Mouse (Mus musculus): ENCODE measurements around the gene Fgfr2. TPM values are rescaled to one million over a fixed set of nuclear protein-coding genes. Genes with fewer than 3 reads are reported as not detected.
A peak's percentile ranks its signal among the peaks of the same experiment; 100 is the strongest.

Fgfr2 gene
- polyA plus RNA-seq, 1 experiment from 2014 or later = 18.5 TPM

DNA sequence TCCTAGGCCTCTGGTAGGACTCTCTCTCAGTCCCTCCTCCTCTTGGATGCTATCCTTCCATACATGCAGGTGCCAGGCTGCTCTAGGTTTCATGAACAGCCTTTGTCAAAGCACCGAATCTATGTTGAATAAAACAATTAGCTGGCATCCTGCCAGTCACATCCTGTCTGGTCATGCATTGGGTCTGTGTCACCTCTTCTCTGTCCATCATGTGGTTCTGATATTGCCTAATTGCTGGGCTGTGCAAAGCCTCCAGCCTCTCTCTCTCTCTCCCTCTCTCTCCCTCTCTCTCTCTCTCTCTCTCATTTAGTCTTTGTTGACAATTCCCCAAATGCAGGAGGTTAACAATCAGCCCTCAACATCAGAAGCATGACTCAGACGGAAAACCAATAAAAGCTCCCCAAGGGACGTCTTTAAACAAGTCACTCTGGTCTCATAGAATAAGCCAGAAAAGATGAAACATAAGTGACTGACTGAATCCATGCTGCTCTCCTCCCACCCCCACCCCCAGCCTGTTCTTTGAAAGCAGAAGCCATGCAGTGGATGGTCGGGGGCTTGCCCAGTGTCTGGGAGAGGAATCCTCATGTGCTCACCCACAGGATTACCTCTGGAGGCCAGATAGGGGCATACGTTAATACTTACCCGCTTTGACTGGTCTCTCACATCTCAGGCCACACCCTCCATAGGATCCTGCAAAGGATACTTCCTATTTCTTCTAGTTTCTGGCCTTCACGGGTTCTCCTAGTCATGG is 953.6 kb downstream of the Fgfr2 start:
- H3K9ac ChIP-seq = no peak overlapping the region
- WGBS (ENCODE audit: insufficient replicate concordance) = 53% methylated on average over 7 of the region's 7 CpGs
- no peak overlapping the region for H3K4me2 ChIP-seq
- no peak for ATAC-seq
- H3K27ac ChIP-seq = no peak overlapping the region
- H3K4me1 ChIP-seq = no peaks in the 10 kb centered on the region
- H3K36me3 ChIP-seq = no peaks in the 10 kb centered on the region
- H3K9me3 ChIP-seq (replicated peaks) = no peaks in the 10 kb centered on the region
- no peaks in the 10 kb centered on the region for H3K27me3 ChIP-seq (replicated peaks)
- no peak overlapping the region for H3K4me3 ChIP-seq

DNA sequence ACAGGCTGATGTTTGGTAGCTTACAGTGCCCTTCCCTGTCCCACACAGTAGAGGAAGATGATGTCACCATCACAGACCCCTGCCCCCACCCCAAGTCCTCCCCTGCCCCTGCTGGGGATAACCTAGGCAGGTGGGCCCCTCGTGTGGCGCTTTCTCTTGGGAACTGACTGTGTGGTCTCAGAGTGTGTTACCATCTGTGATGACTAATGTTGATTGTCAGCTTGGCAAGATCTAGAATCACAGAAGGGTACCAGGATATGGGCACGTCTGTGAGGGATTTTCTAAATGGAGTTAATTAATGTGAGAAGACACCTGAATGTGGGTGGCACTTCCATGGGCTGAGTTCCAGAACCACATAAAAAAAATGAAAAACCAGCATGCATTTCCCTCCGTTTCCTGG is 955.9 kb downstream of the Fgfr2 start:
- no peak overlapping the region for H3K4me3 ChIP-seq
- H3K4me1 ChIP-seq = no peaks in the 10 kb centered on the region
- H3K9ac ChIP-seq = no peak overlapping the region
- WGBS (ENCODE audit: insufficient replicate concordance) = 45% methylated on average over 4 of the region's 4 CpGs
- no peaks in the 10 kb centered on the region for H3K27me3 ChIP-seq (replicated peaks)
- no peak for ATAC-seq
- no peak overlapping the region for H3K4me2 ChIP-seq
- H3K27ac ChIP-seq = no peak overlapping the region
- no peaks in the 10 kb centered on the region for H3K36me3 ChIP-seq
- H3K9me3 ChIP-seq (replicated peaks) = no peaks in the 10 kb centered on the region

DNA sequence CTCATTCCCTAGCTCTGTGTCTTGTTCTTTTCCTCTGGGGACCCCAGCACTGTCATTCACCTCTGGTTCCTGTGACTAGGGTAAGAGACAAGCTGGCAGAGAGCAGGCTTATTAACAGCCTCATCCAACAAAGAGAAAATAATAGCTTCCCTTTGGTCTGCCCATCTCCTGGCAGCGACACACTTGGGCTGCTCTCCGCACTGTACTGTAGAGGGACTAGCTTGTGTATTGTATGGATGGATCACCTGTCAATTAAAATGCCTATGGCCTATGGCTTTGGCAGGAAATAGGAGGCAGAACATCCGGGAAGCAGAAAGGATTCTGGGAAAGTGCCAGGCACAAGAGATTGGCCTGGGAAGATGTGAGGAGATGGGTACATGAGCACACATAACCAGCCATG is 960.9 kb downstream of the Fgfr2 start:
- no peak overlapping the region for H3K4me3 ChIP-seq
- H3K4me1 ChIP-seq = no peaks in the 10 kb centered on the region
- WGBS (ENCODE audit: insufficient replicate concordance) = 65% methylated on average over 3 of the region's 3 CpGs
- H3K9ac ChIP-seq = no peak overlapping the region
- no peaks in the 10 kb centered on the region for H3K9me3 ChIP-seq (replicated peaks)
- ATAC-seq = no peak
- no peak overlapping the region for H3K27ac ChIP-seq
- no peak overlapping the region for H3K4me2 ChIP-seq
- H3K36me3 ChIP-seq = no peaks in the 10 kb centered on the region
- H3K27me3 ChIP-seq (replicated peaks) = no peaks in the 10 kb centered on the region

DNA sequence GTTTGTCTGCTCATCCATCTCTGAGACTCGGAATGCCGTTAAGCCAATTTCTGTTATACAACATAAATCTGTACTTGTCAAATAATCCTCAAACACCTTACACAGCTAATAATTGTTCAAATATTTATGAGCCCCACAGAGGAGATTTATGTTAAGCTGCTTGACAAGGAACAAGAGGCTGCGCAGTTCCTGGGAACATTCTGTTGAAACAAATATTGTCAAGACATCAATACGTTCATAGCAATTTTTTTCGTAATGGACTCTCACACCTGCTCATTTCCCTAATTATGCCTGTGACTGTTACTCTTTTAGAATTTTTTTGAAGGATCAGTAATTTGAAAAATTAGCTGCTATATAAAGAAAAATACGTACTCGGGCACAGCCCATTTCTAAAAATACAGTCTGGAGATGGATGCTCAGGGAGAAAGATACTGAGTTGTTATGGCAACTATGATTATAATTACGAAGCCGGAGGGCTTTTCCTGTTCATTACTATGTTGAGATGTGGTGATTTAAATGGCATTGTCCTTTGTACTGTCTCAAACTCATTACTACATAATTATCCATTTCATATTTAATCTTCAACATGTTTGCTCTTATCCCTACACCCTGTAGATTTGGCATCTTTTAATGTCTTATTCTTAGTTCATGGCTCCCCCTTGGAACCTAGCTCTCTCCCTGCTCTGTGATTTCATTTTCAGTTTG is 964.7 kb downstream of the Fgfr2 start:
- no peak overlapping the region for H3K4me3 ChIP-seq
- 82% methylated on average over 9 of the region's 9 CpGs for WGBS (ENCODE audit: insufficient replicate concordance)
- H3K36me3 ChIP-seq = no peaks in the 10 kb centered on the region
- peaks cover 38% of the 10 kb centered on the region for H3K27me3 ChIP-seq (replicated peaks)
- no peak overlapping the region for H3K9ac ChIP-seq
- no peaks in the 10 kb centered on the region for H3K4me1 ChIP-seq
- H3K9me3 ChIP-seq (replicated peaks) = no peaks in the 10 kb centered on the region
- no peak for ATAC-seq
- no peak overlapping the region for H3K4me2 ChIP-seq
- no peak overlapping the region for H3K27ac ChIP-seq

DNA sequence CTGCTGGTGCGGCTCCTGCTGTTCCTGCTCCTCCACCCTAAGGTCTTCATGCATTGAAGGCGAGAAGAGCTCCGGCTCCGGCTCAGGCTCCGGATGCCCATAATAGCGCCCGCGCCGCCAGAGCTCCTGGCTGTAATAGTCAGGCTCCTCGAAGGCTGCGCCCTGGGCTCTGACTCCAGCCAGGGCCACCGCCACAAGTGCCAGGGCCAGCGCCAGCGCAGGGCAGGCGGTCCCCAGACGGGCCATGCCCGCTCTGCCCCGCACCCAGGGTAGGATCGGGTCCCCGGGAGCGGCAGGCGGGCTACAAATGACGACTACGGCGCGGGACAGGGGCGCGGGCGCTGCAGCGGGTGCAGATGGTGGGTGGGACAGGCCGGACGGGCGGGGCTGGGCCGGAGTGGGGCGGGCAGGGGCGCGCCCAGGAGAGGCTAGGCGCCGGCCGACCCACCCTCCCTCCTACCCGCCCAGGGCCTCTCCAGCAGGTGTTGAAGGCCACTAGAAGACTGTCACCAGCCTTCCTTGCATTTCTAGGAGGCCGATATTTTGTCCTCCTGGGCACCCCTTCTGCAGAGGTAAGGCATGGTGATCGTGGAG is 968.7 kb downstream of the Fgfr2 start, which contains the start of gene Cpxm2:
Cpxm2 (minus strand) TSS at position 372 of the 594 bp plus-strand sequence.
- ATAC-seq = no peak
- 10% methylated on average over 39 of the region's 43 CpGs for WGBS (ENCODE audit: insufficient replicate concordance)
- no peaks in the 10 kb centered on the region for H3K4me1 ChIP-seq
- H3K36me3 ChIP-seq = no peaks in the 10 kb centered on the region
- no peaks in the 10 kb centered on the region for H3K9me3 ChIP-seq (replicated peaks)
- H3K4me2 ChIP-seq = peak within 1 kb of the TSS; percentile 49
- H3K27ac ChIP-seq = no peak within 1 kb of the TSS
- H3K4me3 ChIP-seq = peak within 1 kb of the TSS; percentile 14; the same call in 1 of the 2 replicates
- no peak within 1 kb of the TSS for H3K9ac ChIP-seq
- peaks cover 49% of the 10 kb centered on the region for H3K27me3 ChIP-seq (replicated peaks)

DNA sequence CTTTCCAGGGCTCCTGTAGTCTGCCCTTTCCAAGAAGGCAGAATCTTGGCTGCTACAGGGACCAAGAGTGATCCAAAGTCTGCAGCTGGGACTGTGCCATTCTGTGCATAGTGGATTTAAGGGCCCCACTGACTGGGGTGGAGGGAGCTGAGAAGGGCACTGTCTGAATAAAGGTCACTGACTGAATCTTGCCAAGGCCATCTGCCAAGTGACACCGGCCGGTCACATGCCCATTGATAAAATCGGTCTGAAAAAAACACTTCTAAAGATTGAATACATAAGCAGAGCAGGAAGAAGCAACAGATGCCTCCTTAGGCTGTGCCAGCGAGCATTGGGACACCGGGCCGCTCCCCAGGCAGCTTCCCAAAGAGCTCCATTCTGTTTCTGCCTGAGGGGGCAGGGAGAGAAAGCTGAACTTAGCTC is 969.4 kb downstream of the Fgfr2 start:
- Histone ChIP-seq H3K4me2 (no peak overlapping the region), H3K27me3 (replicated peaks) (peaks cover 49% of the 10 kb centered on the region), H3K9me3 (replicated peaks) (no peaks in the 10 kb centered on the region), H3K36me3 (no peaks in the 10 kb centered on the region), H3K9ac (no peak overlapping the region), H3K4me3 (no peak overlapping the region), H3K27ac (no peak overlapping the region), H3K4me1 (no peaks in the 10 kb centered on the region)
- 47% methylated on average over 6 of the region's 6 CpGs for WGBS (ENCODE audit: insufficient replicate concordance)
- no peak for ATAC-seq

DNA sequence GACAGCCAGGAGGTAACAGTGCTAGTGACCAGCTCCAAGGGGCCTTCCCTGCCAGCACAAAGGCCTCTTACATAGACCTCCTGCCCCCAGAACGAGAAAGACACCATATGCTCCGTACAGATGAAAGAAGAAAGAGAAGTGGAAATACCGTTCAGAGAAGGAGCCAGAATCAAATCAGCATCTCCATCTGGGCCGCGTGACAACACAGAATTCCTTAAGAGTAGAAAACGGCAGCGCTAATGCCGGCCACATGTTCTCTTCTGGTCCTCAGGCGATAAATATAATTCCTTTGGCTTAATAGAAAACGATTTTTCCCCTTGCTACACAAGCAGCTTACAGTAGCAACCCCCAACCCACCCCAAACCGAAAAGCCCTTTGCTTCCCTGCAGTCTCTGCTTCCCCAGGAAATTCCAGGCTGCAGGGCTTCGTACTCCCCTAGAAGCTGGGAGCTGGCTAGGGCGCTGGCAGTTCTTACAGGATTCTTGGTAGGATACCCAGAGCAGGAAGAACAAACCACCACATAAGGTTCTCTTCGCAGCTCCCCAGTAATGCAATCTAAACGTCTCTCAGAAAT is 977.8 kb downstream of the Fgfr2 start:
- no peak overlapping the region for H3K4me2 ChIP-seq
- H3K4me3 ChIP-seq = no peak overlapping the region
- H3K9me3 ChIP-seq (replicated peaks) = no peaks in the 10 kb centered on the region
- no peak overlapping the region for H3K9ac ChIP-seq
- H3K27me3 ChIP-seq (replicated peaks) = no peaks in the 10 kb centered on the region
- no peak overlapping the region for H3K27ac ChIP-seq
- WGBS (ENCODE audit: insufficient replicate concordance) = 62% methylated on average over 15 of the region's 15 CpGs
- ATAC-seq = no peak
- no peaks in the 10 kb centered on the region for H3K36me3 ChIP-seq
- H3K4me1 ChIP-seq = no peaks in the 10 kb centered on the region

DNA sequence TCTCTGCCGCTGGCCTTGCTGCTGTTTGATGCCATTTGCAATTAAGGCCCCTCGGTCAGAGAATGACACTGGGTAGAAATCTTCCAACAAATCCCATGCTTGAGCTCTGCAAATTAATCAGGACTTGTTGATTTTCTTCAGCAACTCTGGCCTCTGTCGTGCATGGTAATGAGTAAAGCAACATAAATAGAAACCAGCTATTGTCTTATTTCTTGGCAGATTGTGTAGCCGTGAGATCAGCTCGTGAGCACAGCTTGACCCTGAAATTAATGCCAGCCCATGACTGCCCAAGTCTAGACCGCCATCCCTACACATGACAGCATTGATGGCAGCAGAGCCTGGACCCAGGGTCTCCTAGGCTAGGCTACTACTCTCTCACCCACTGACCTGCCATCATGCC is 994.5 kb downstream of the Fgfr2 start:
- H3K9ac ChIP-seq = no peak overlapping the region
- H3K4me2 ChIP-seq = no peak overlapping the region
- H3K9me3 ChIP-seq (replicated peaks) = 0 out of 2 replicates have a peak, but pooled peaks cover under 1% of the 10 kb centered on the region
- H3K4me1 ChIP-seq = no peaks in the 10 kb centered on the region
- H3K27ac ChIP-seq = no peak overlapping the region
- 73% methylated on average over 6 of the region's 6 CpGs for WGBS (ENCODE audit: insufficient replicate concordance)
- ATAC-seq = no peak
- no peak overlapping the region for H3K4me3 ChIP-seq
- H3K36me3 ChIP-seq = no peaks in the 10 kb centered on the region
- H3K27me3 ChIP-seq (replicated peaks) = no peaks in the 10 kb centered on the region

DNA sequence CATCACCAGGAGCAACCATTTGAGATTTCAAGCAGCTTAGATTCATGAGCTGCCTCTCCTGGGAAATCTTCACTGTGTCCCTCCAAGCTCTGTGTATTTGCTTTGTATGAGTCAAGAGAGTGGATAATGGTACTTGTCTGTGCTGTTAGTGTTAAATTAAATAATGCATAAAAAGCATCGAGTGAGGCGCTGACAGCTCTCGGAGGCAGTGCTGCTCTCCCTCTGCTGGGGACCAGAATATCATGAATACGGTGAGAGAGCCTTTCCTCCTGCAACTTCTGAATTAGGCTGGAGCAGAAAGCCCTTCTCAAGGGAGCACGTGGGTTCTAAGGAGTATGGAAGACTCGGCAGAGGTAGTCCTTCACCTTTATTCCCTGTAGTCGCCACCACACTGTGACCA is 998.2 kb downstream of the Fgfr2 start:
- H3K4me1 ChIP-seq = no peaks in the 10 kb centered on the region
- H3K9ac ChIP-seq = no peak overlapping the region
- H3K36me3 ChIP-seq = no peaks in the 10 kb centered on the region
- no peak overlapping the region for H3K4me3 ChIP-seq
- WGBS (ENCODE audit: insufficient replicate concordance) = 60% methylated on average over 7 of the region's 7 CpGs
- H3K4me2 ChIP-seq = no peak overlapping the region
- H3K27me3 ChIP-seq (replicated peaks) = no peaks in the 10 kb centered on the region
- H3K9me3 ChIP-seq (replicated peaks) = no peaks in the 10 kb centered on the region
- no peak for ATAC-seq
- H3K27ac ChIP-seq = no peak overlapping the region

DNA sequence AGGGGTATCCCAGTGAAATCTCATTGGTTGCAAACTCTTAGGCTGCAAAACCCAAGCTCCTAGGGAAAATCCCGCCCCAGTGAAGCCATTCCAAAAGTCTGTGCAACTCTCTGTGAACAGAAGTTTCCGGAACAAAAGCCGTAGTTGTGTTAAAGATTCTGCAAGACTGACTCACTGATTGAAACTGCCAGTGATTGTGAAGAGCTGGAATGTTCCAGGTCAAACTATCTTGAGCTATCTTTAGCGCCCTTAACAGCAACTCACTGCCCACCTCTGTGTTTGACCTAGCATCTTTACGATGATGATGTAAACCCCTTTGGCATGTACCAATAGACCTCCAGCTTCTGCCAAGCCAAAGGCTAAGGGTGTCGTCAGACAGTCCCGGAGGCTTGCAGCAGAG is 999.9 kb downstream of the Fgfr2 start:
- Histone ChIP-seq H3K27me3 (replicated peaks) (no peaks in the 10 kb centered on the region), H3K9ac (no peak overlapping the region), H3K9me3 (replicated peaks) (no peaks in the 10 kb centered on the region), H3K4me1 (no peaks in the 10 kb centered on the region), H3K4me2 (no peak overlapping the region), H3K36me3 (no peaks in the 10 kb centered on the region), H3K27ac (no peak overlapping the region), H3K4me3 (no peak overlapping the region)
- ATAC-seq = no peak
- WGBS (ENCODE audit: insufficient replicate concordance) = 70% methylated on average over 7 of the region's 7 CpGs

DNA sequence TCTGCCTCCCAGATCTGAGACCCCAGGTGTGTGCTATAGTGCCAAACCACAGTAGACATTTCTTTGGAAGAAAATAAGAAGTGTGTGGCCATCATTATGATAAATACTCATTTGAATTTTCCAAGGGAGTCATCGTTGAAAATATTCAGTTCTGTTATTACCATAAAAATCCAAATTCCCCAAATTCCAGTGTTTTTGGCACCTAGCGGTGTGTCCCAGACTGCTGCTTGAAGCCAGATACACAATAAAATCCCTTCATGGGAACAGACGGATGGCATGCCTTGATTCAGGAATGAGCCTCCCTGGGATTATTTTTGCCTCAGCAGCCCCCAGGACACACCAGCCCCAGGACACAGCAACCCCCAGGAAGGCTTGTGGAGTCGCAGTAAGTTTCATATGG is 1003.3 kb downstream of the Fgfr2 start:
- Histone ChIP-seq H3K9ac (no peak overlapping the region), H3K9me3 (replicated peaks) (no peaks in the 10 kb centered on the region), H3K27ac (no peak overlapping the region), H3K4me1 (no peaks in the 10 kb centered on the region), H3K4me2 (no peak overlapping the region), H3K4me3 (no peak overlapping the region), H3K36me3 (no peaks in the 10 kb centered on the region), H3K27me3 (replicated peaks) (no peaks in the 10 kb centered on the region)
- WGBS (ENCODE audit: insufficient replicate concordance) = 75% methylated on average over 4 of the region's 4 CpGs
- ATAC-seq = no peak

DNA sequence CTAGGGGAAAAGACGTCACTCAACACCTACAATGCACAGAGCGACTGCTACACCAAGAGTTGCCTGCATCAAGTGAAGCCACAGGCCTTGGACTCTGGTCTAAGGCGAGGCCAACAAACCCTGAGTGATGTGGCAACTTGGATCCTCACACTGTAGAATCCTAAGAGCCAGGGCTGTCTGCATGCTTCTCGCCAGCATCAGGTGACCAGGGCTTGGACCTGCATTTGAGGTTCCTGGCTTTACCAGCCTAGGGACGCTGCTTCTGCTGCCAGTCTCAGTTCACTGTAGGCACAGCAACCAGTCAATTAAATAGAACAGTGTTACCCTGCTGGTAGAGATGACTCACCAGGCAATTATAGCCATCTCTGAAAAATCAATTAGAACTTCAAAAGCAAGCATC is 1011.4 kb downstream of the Fgfr2 start:
- no peak overlapping the region for H3K27ac ChIP-seq
- no peak for ATAC-seq
- no peaks in the 10 kb centered on the region for H3K9me3 ChIP-seq (replicated peaks)
- no peaks in the 10 kb centered on the region for H3K36me3 ChIP-seq
- no peaks in the 10 kb centered on the region for H3K4me1 ChIP-seq
- no peak overlapping the region for H3K9ac ChIP-seq
- H3K27me3 ChIP-seq (replicated peaks) = no peaks in the 10 kb centered on the region
- H3K4me2 ChIP-seq = no peak overlapping the region
- H3K4me3 ChIP-seq = no peak overlapping the region
- WGBS (ENCODE audit: insufficient replicate concordance) = 55% methylated on average over 5 of the region's 5 CpGs

Measured in liver, embryonic 12.5 days (tissue).